ENCODE assay signal across 9 mouse cellular contexts in the genomic region with DNA sequence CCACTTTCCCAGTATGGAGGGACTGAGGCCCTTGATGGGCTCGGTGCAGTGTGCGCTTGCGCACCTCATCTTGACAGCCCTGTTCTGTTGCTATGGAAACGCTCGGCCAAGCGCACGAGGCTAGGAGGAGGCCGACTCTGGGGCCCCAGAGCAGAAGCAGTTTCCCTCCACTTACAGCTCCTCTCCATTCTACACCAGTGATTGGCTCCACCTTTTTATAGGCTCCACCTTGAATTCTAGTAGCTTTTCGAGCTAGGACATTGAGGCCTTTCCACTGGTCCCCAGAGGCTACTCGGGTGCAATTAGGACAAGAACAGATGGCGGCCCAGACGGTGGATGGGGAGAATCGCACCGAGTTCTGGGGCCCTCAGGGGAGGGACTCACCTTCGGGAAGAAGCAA. TPM values are rescaled to one million over a fixed set of nuclear protein-coding genes. Genes with fewer than 3 reads are reported as not detected.
DNase-seq lines count a peak whose midpoint lies in the region; ATAC-seq lines count a peak whose summit lies in the region.
"Had no signal": no experiment of that assay in that cellular context is flagged by ENCODE, and none has a peak within 500 bp of the region (broad histone marks: within the 10 kb centered on the region; RNA-seq: fewer than 3 reads in every experiment).

No protein-coding gene starts in this region.

- WGBS in hindbrain, embryonic 16.5 days: under 1% methylated on average over 15 of the region's 15 CpGs
- under 1% methylated on average over 15 of the region's 15 CpGs for WGBS in neural tube, embryonic 13.5 days

- H3K4me2 ChIP-seq in hindbrain, embryonic 16.5 days (ENCODE audit: low read length): peak overlapping the region; percentile 78
- H3K4me2 ChIP-seq in neural tube, embryonic 13.5 days: peak overlapping the region; percentile 90

- peaks cover 20% of the 10 kb centered on the region for H3K4me1 ChIP-seq in hindbrain, embryonic 16.5 days (ENCODE audit: control insufficient read depth, insufficient read depth, low read depth, low read length)
- H3K4me1 ChIP-seq in neural tube, embryonic 13.5 days (replicated peaks): peaks cover 37% of the 10 kb centered on the region

- H3K27me3 ChIP-seq in hindbrain, embryonic 16.5 days (replicated peaks; ENCODE audit: control insufficient read depth, insufficient read depth, low read length): no peaks in the 10 kb centered on the region
- peaks cover 58% of the 10 kb centered on the region for H3K27me3 ChIP-seq in neural tube, embryonic 13.5 days

- H3K9ac ChIP-seq in hindbrain, embryonic 16.5 days (ENCODE audit: low read depth, low read length): peak overlapping the region; percentile 36
- H3K9ac ChIP-seq in neural tube, embryonic 13.5 days: peak overlapping the region; percentile 94

- H3K36me3 ChIP-seq in hindbrain, embryonic 16.5 days (ENCODE audit: control insufficient read depth, insufficient read depth, low read length): peaks cover 6% of the 10 kb centered on the region; the same call in 1 of the 2 replicates
- H3K36me3 ChIP-seq in neural tube, embryonic 13.5 days: peaks cover 30% of the 10 kb centered on the region

- intact Hi-C loops in heart, postnatal 14 days (cut with DNase I): no loop called here

- no peak overlapping the region; the same call in 1 of the 2 replicates for H3K27ac ChIP-seq in hindbrain, embryonic 16.5 days (ENCODE audit: low read depth, low read length)
- peak overlapping the region; percentile 98 for H3K27ac ChIP-seq in neural tube, embryonic 13.5 days (replicated peaks)

- H3K4me3 ChIP-seq in hindbrain, embryonic 16.5 days (ENCODE audit: low read length): peak overlapping the region; percentile 82
- peak overlapping the region; percentile 73 for H3K4me3 ChIP-seq in neural tube, embryonic 13.5 days

- ATAC-seq in hindbrain, embryonic 16.5 days: peak; percentile 66
- ATAC-seq in neural tube, embryonic 13.5 days (ENCODE audit: low read depth): peak; percentile 72
- no peak for ATAC-seq in erythroblast, adult 5-6 weeks (replicated peaks; ENCODE audit: low FRiP score, poor library complexity, severe bottlenecking)

- H3K9me3 ChIP-seq in hindbrain, embryonic 16.5 days (ENCODE audit: control insufficient read depth, low read length): no peaks in the 10 kb centered on the region
- no peaks in the 10 kb centered on the region for H3K9me3 ChIP-seq in neural tube, embryonic 13.5 days

- DNase-seq in left cerebral cortex, adult 18-20 months (ENCODE audit: low spot score in 2 of 2): peak; percentile 48 to 50
- no peak for DNase-seq in left cerebral cortex, adult 11 months (ENCODE audit: low spot score)
- DNase-seq in cerebellum, postnatal 25 days: peak; percentile 80 to 81
- DNase-seq in spleen, postnatal 36 days (ENCODE audit: low spot score in 2 of 2): no peak
- DNase-seq in heart, postnatal 14 days: no peak

RNA-seq across cellular contexts. Expression of a gene that starts 2.3 kb away (rescaled TPM):
- 10 to 100 TPM; 75.6 to 83.6 TPM for total RNA-seq in left cerebral cortex, adult 18-20 months (2021)
- polyA plus RNA-seq in hindbrain, embryonic 16.5 days (2015; fragmentation: Nextera tagmentation; extraction: Ambion mirVana): 71.4 and 77.4 TPM in 2 replicates
- polyA plus RNA-seq in neural tube, embryonic 13.5 days (2015; fragmentation: Nextera tagmentation; extraction: Ambion mirVana): 62.7 and 70.3 TPM in 2 replicates
- not detected in 2 replicates for total RNA-seq in erythroblast, adult 5-6 weeks (2015; ENCODE audit: low replicate concordance)
- total RNA-seq in erythroblast, adult 5-6 weeks (2017; ENCODE audit: low replicate concordance): 0.28 TPM in 1 of 2 replicates, not detected in the other
- total RNA-seq in heart, postnatal 14 days (2021): not detected

RNA-seq across cellular contexts. Expression of a gene that starts 11.9 kb away (rescaled TPM):
- 1 to 10 TPM in 1 of 2 experiments, under 1 TPM in 1; 0.91 to 1.3 TPM for total RNA-seq in left cerebral cortex, adult 18-20 months (2021)
- polyA plus RNA-seq in hindbrain, embryonic 16.5 days (2015; fragmentation: Nextera tagmentation; extraction: Ambion mirVana): 3.0 and 3.2 TPM in 2 replicates
- 1.4 and 1.6 TPM in 2 replicates for polyA plus RNA-seq in neural tube, embryonic 13.5 days (2015; fragmentation: Nextera tagmentation; extraction: Ambion mirVana)
- total RNA-seq in erythroblast, adult 5-6 weeks (2015; ENCODE audit: low replicate concordance): not detected in 2 replicates
- total RNA-seq in erythroblast, adult 5-6 weeks (2017; ENCODE audit: low replicate concordance): not detected in 2 replicates
- total RNA-seq in heart, postnatal 14 days (2021): not detected
- polyA plus RNA-seq: large intestine, adult 2 months had no signal

RNA-seq across cellular contexts. Expression of a gene that starts 26.5 kb away (rescaled TPM):
- total RNA-seq in left cerebral cortex, adult 18-20 months (2021): 1 to 10 TPM; 3.2 to 3.7 TPM
- polyA plus RNA-seq in hindbrain, embryonic 16.5 days (2015; fragmentation: Nextera tagmentation; extraction: Ambion mirVana): 6.4 and 7.0 TPM in 2 replicates
- polyA plus RNA-seq in neural tube, embryonic 13.5 days (2015; fragmentation: Nextera tagmentation; extraction: Ambion mirVana): 4.5 and 8.8 TPM in 2 replicates
- total RNA-seq in erythroblast, adult 5-6 weeks (2015; ENCODE audit: low replicate concordance): 31.9 and 44.9 TPM in 2 replicates
- total RNA-seq in erythroblast, adult 5-6 weeks (2017; ENCODE audit: low replicate concordance): 85.2 and 99.8 TPM in 2 replicates
- total RNA-seq in heart, postnatal 14 days (2021): 1 to 10 TPM; 5.9 to 7.3 TPM

RNA-seq across cellular contexts. Expression of a gene that starts 33.1 kb away (rescaled TPM):
- total RNA-seq in left cerebral cortex, adult 18-20 months (2021): under 1 TPM in 1 of 2 experiments, not detected in 1; 0.28 TPM
- 0.39 and 0.56 TPM in 2 replicates for polyA plus RNA-seq in hindbrain, embryonic 16.5 days (2015; fragmentation: Nextera tagmentation; extraction: Ambion mirVana)
- 0.90 and 0.91 TPM in 2 replicates for polyA plus RNA-seq in neural tube, embryonic 13.5 days (2015; fragmentation: Nextera tagmentation; extraction: Ambion mirVana)
- 58.9 and 59.8 TPM in 2 replicates for total RNA-seq in erythroblast, adult 5-6 weeks (2015; ENCODE audit: low replicate concordance)
- 85.0 and 116 TPM in 2 replicates for total RNA-seq in erythroblast, adult 5-6 weeks (2017; ENCODE audit: low replicate concordance)
- not detected for total RNA-seq in heart, postnatal 14 days (2021)

RNA-seq across cellular contexts. Expression of a gene that starts 34.4 kb away (rescaled TPM):
- total RNA-seq in left cerebral cortex, adult 18-20 months (2021): not detected
- polyA plus RNA-seq in hindbrain, embryonic 16.5 days (2015; fragmentation: Nextera tagmentation; extraction: Ambion mirVana): not detected in 2 replicates
- not detected in 2 replicates for polyA plus RNA-seq in neural tube, embryonic 13.5 days (2015; fragmentation: Nextera tagmentation; extraction: Ambion mirVana)
- not detected in 2 replicates for total RNA-seq in erythroblast, adult 5-6 weeks (2015; ENCODE audit: low replicate concordance)
- total RNA-seq in erythroblast, adult 5-6 weeks (2017; ENCODE audit: low replicate concordance): not detected in 2 replicates
- 1 to 10 TPM; 1.1 to 2.7 TPM for total RNA-seq in heart, postnatal 14 days (2021)

Comparison
In these comparisons a context has a peak if more than half of its experiments do, and no peak if none do; other contexts are left out.
1. DNase-seq: peak in left cerebral cortex, adult 18-20 months (2 of 2) and cerebellum, postnatal 25 days (2 of 2); none in left cerebral cortex, adult 11 months (single experiment), spleen, postnatal 36 days (0 of 2) and heart, postnatal 14 days (0 of 2).
2. RNA of a gene that starts 2.3 kb away (total RNA-seq): 75.6 to 83.6 TPM in left cerebral cortex, adult 18-20 months; not detected in heart, postnatal 14 days and 0.28 TPM in erythroblast, adult 5-6 weeks; every median in the first group is over 10 times any median in the second.